Mouse (Mus musculus) MEL (cell line): ENCODE data around the gene Myef2. TPM values are rescaled to one million over a fixed set of nuclear protein-coding genes. Genes with fewer than 3 reads are reported as not detected.
"Not testable (repeated sequence)": the region's sequence is repeated elsewhere in the genome, so short reads cannot be mapped to it uniquely, and the experiment has no call there.

ENCODE experiments used
- DNase-seq: peaks from one replicate; pipeline ENCODE4 v3.0.0; 2011; ENCODE audit warnings: low read depth, low spot score
- H3K27ac ChIP-seq: 2 replicates; pipeline ENCODE4 v1.5.1; 2012; ENCODE audit warnings: low read depth, mild to moderate bottlenecking, control low read depth, low read length, moderate library complexity; ENCODE audit not compliant: control insufficient read depth
- H3K27me3 ChIP-seq, 2 experiments: fragments of 150-350 bp in 1 of 2; sonication (generic) in 1 of 2; 2 replicates each; pipeline ENCODE4 v1.6.1; 2012; ENCODE audit warnings: low read length in 2 of 2, mild to moderate bottlenecking in 2 of 2, improper control_type of control experiment in 1 of 2, moderate library complexity in 1 of 2; ENCODE audit not compliant: insufficient read depth in 2 of 2, control insufficient read depth in 1 of 2
- H3K36me3 ChIP-seq, 2 experiments: 2 replicates each; pipeline ENCODE4 v1.6.1; 2012 to 2014; ENCODE audit warnings: low read length in 2 of 2, improper control_type of control experiment in 1 of 2, inconsistent platforms in 1 of 2, mild to moderate bottlenecking in 1 of 2; ENCODE audit not compliant: insufficient read depth in 2 of 2, control insufficient read depth in 1 of 2
- H3K4me1 ChIP-seq, 2 experiments: fragments of 150-350 bp in 1 of 2; sonication (generic) in 1 of 2; 2 replicates each; pipeline ENCODE4 v1.6.1; 2012; ENCODE audit warnings: low read length in 2 of 2, improper control_type of control experiment in 1 of 2, mild to moderate bottlenecking in 1 of 2; ENCODE audit not compliant: insufficient read depth in 2 of 2, control insufficient read depth in 1 of 2
- H3K4me3 ChIP-seq, 2 experiments: fragments of 150-350 bp in 1 of 2; sonication (generic) in 1 of 2; 2 replicates each; pipeline ENCODE4 v1.5.1; 2012; ENCODE audit warnings: low read depth in 2 of 2, low read length in 2 of 2, mild to moderate bottlenecking in 2 of 2, moderate library complexity in 2 of 2, control low read depth in 1 of 2, improper control_type of control experiment in 1 of 2; ENCODE audit not compliant: control insufficient read depth in 1 of 2, insufficient read depth in 1 of 2
- H3K79me2 ChIP-seq: 2 replicates; pipeline ENCODE4 v1.6.1; 2012; ENCODE audit warnings: mild to moderate bottlenecking, low read length, moderate library complexity; ENCODE audit not compliant: control insufficient read depth, poor library complexity, insufficient read depth
- H3K9ac ChIP-seq: 2 replicates; pipeline ENCODE4 v1.6.1; 2012; ENCODE audit warnings: low read depth, mild to moderate bottlenecking, control low read depth, low read length, moderate library complexity; ENCODE audit not compliant: control insufficient read depth, poor library complexity, severe bottlenecking
- H3K9me3 ChIP-seq: fragments of 150-350 bp; sonication (generic); replicated peaks from 2 replicates; pipeline ENCODE4 v1.6.1; 2012; ENCODE audit warnings: mild to moderate bottlenecking, low read length, improper control_type of control experiment, moderate library complexity; ENCODE audit not compliant: insufficient read depth
- EP300 ChIP-seq, 2 experiments: IDR thresholded peaks; 2 replicates each; pipeline ENCODE4 v1.6.1; 2011; ENCODE audit warnings: improper control_type of control experiment in 2 of 2, low read length in 2 of 2, low read depth in 1 of 2, mild to moderate bottlenecking in 1 of 2
- POLR2AphosphoS5 ChIP-seq: IDR thresholded peaks from 2 replicates; pipeline ENCODE4 v1.6.1; 2012; ENCODE audit warnings: low read depth, borderline replicate concordance, mild to moderate bottlenecking, inconsistent platforms, low read length, moderate library complexity, mixed read lengths
- RAD21 ChIP-seq: IDR thresholded peaks from 2 replicates; pipeline ENCODE4 v1.6.1; 2011; ENCODE audit warnings: mild to moderate bottlenecking, low read depth, low read length, improper control_type of control experiment
- RCOR1 ChIP-seq: IDR thresholded peaks from 2 replicates; pipeline ENCODE4 v1.6.1; 2012; ENCODE audit warnings: low read depth, mild to moderate bottlenecking, inconsistent platforms, low read length, improper control_type of control experiment
- SIN3A ChIP-seq: IDR thresholded peaks from 2 replicates; pipeline ENCODE4 v1.6.1; 2012; ENCODE audit warnings: low read length, improper control_type of control experiment, inconsistent platforms
- ZNF384 ChIP-seq: IDR thresholded peaks from 2 replicates; pipeline ENCODE4 v1.6.1; 2012; ENCODE audit warnings: low read depth, mild to moderate bottlenecking, inconsistent platforms, low read length, improper control_type of control experiment
- polyA plus RNA-seq, 2 experiments: library from polyadenylated mRNA; stranded (reverse) in 1 of 2; unstranded in 1 of 2; fragments of >175 nt in 1 of 2; fragments of >200 nt in 1 of 2; gene quantifications; 2 replicates each; pipeline versions ENCODE4 v1.2.1 to v1.2.4; 2012; ENCODE audit warnings: low replicate concordance in 2 of 2, low read depth in 1 of 2; ENCODE audit not compliant: insufficient read length in 2 of 2, insufficient read depth in 1 of 2, missing spikeins in 1 of 2
- total RNA-seq: library from RNA; depleted of rRNA; stranded (reverse); fragments of 300-350 nt; gene quantifications from 2 replicates; pipeline ENCODE4 v1.2.3, GENCODE M21; 2012

Gene Myef2
- total and polyA plus RNA-seq, 3 experiments = 38.6 to 84.4 TPM; not detected in 1

DNA sequence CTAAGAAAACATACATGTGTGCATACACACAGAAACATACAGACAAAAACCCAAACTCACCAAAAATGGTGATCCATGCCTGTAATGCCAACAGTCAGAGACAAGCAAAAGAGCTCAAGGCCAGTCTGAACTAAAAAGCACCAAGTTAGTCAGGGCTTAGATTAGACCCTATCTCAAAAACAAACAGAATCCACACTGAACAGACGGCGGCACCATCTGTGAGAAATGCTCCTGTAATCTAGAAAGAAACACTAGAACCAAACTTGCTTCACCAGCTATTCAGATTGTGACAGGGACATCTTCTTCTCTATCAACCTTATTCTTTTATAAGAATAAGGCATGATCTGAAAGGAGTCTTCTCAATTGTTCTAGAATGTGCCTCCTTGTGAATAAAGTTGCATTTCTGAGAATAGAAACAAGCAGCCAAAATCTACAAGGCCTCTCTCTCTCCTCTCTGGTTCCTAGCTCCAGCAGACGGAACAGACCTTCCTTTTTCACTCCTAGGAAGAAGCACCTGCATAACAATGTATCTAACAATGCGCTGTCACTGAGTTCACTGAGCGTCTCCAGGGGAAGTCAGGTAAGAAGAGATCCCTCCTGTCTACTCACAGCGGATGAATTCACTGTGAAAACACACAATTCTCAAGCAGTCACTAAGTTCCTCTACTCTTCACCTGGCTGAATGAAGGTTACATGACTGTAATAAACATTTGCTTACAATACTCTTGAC, 3.9 kb downstream of the Myef2 start:
- Histone ChIP-seq H3K27ac (no peak overlapping the region), H3K36me3 (peaks cover 16 to 37% of the 10 kb centered on the region in 2 experiments), H3K4me1 (peaks cover 24 to 28% of the 10 kb centered on the region in 2 experiments), H3K9ac (no peak overlapping the region), H3K79me2 (peaks cover 63% of the 10 kb centered on the region), H3K4me3 (no peak overlapping the region), H3K9me3 (no peaks in the 10 kb centered on the region), H3K27me3 (no peaks in the 10 kb centered on the region)
- no peak for DNase-seq
- TF ChIP-seq POLR2AphosphoS5 (no peak), SIN3A (no peak; the same call in 1 of the 2 replicates), RCOR1 (no peak), EP300 (IDR thresholded peaks at IDR 0.05; ENCODE audit: low read depth in 1 of 2, low read length in 2 of 2) (no peak), RAD21 (no peak)

DNA sequence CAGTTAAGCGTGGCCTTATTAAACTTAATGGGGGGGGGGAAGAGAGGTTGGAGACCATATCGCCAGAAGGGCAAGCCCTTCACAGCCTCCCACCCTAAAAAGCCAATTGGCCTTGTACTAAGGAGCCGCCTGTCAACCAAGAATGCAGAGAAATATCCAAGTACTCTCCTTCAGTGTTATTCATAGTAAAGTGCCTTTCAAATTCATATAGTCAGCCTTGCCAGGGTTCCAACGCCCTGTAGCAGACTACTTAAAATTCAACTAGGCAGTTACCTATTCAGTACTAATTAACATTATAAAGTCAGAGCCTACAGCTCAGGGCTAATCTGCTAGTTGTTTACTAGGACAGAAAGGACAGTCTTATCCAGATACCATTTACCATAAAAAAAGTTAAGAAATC, 16.9 kb downstream of the Myef2 start:
- peaks cover 2 to 66% of the 10 kb centered on the region in 2 experiments; a peak in 3 of 4 replicates for H3K36me3 ChIP-seq
- not testable (repeated sequence) for H3K27me3 ChIP-seq, H3K4me3 ChIP-seq, H3K27ac ChIP-seq, H3K79me2 ChIP-seq, H3K9ac ChIP-seq, H3K9me3 ChIP-seq, H3K4me1 ChIP-seq, DNase-seq

DNA sequence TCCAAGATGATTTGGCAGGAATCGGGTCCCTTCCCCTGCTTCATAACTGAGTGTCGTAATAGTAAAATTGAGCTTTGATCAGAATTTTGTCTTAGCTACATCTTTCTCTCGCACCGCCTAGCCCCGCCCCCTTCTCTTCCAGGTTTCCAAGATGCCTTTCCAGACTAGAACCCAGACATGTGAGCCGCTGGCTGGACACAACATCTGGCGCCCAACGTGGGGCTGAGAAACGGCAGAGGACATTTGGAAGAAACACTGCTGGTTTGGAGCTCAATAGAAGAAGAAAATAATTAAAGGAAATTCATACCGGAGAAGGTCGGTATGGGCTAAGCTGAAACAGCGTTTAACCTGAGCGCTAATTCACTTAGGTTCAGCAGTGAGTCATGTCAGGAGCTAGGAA, 19.0 kb downstream of the Myef2 start:
- not testable (repeated sequence) for H3K27ac ChIP-seq, H3K79me2 ChIP-seq, DNase-seq, H3K9me3 ChIP-seq, H3K27me3 ChIP-seq, H3K4me3 ChIP-seq, H3K9ac ChIP-seq, H3K4me1 ChIP-seq
- H3K36me3 ChIP-seq = peaks cover 3 to 63% of the 10 kb centered on the region in 2 experiments; a peak in 3 of 4 replicates

DNA sequence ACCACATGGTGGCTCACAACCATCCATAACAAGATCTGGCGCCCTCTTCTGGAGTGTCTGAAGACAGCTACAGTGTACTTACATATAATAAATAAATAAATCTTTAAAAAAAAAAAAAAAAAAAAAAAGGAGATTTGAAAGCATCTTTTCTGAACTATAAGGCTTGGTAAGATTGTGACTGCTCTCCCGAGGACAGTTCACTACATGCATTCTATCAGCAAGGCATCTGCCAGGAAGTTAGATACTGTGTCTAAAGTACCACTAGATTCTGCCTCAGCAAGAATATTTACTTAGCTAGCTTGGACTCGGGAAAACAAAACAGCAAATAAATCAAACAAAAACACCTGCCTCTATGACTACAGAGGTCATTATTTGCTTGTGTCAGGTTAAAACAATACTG, 31.3 kb downstream of the Myef2 start:
- DNase-seq = peak; percentile 14
- not testable (repeated sequence) for H3K27ac ChIP-seq, H3K4me1 ChIP-seq, H3K4me3 ChIP-seq, H3K9ac ChIP-seq, H3K9me3 ChIP-seq, H3K79me2 ChIP-seq, H3K27me3 ChIP-seq
- peaks cover 0 to 53% of the 10 kb centered on the region in 2 experiments; a peak in 2 of 4 replicates for H3K36me3 ChIP-seq
- peak; percentile 69 for TF ChIP-seq ZNF384
